Mouse (Mus musculus): ENCODE measurements around the gene Thada.

GRCm38 (mm10) chr17:84512516-84513085 lies 46.6 kb upstream of the Thada start:
- TF ChIP-seq CTCF (IDR thresholded peaks at IDR 0.05) (no peak), POLR2A (IDR thresholded peaks at IDR 0.05; ENCODE audit: insufficient read depth, low read depth, low read length) (no peak), EP300 (IDR thresholded peaks at IDR 0.05; ENCODE audit: insufficient read depth, low read depth, low read length) (no peak)

Data from heart, adult 2 months (tissue).